Mouse (Mus musculus): Measurements from ENCODE around the gene Haao.

The Haao gene

GRCm38 (mm10) chr17:83799506-83800050 is 48.2 kb downstream of the Haao start:
- CTCF ChIA-PET, result no interaction called here

GRCm38 (mm10) chr17:83795121-83795520 is 52.6 kb downstream of the Haao start:
- CTCF ChIA-PET, result interaction anchor here (0.6 to 1.1 kb wide), 2 partner anchors 12 to 32 kb away, joined by 3 to 5 read pairs; no protein-coding TSS in a partner anchor

- CTCF ChIA-PET, result interaction anchor here (1.0 to 1.1 kb wide), 2 partner anchors 12 to 26 kb away, joined by 3 to 6 read pairs; no protein-coding TSS in a partner anchor
Measured at GRCm38 (mm10) chr17:83792388-83792787, 55.4 kb downstream of the Haao start.

- CTCF ChIA-PET, result interaction anchor here (0.5 to 0.6 kb wide), 2 partner anchors 31 to 83 kb away, joined by 3 to 5 read pairs; no protein-coding TSS in a partner anchor
Measured at GRCm38 (mm10) chr17:83790158-83790557, 57.6 kb downstream of the Haao start.

GRCm38 (mm10) chr17:83786418-83786817 is 61.3 kb downstream of the Haao start:
- CTCF ChIA-PET, result no interaction called here

GRCm38 (mm10) chr17:83782740-83783139 is 65.0 kb downstream of the Haao start:
- CTCF ChIA-PET, result no interaction called here
